Mouse (Mus musculus): ENCODE results near the gene Tmem144. TPM values are rescaled to one million over a fixed set of nuclear protein-coding genes. Genes with fewer than 3 reads are reported as not detected.

Tmem144 gene
- polyA plus RNA-seq, 1 experiment = 7.9 TPM

DNA sequence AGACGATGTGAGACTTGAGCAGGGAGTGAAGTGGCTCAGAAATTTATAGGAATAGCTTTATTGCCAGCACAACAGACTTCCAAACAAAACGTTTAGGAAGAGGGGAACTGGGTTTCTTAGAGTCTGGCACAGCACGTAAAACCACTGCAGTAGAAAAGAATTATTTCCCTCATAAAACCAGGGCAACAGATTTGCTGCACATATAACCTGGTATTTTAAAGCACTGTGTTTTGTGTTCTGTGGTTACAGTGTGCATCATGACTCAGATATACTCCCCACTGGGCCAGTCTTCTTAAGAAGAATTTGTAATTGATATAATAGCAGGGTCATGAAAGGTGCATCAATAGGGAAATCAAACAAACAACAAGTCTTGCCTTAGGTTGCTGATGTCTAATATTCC lies 62.2 kb downstream of the Tmem144 start:
- H3K27ac ChIP-seq (ENCODE audit: insufficient read depth, low read length) = no peak overlapping the region
- no peak overlapping the region for H3K4me3 ChIP-seq (ENCODE audit: insufficient read depth, low read length)
- TF ChIP-seq CTCF (IDR thresholded peaks at IDR 0.05; ENCODE audit: borderline replicate concordance, insufficient read depth, low read length) = no peak
- TF ChIP-seq POLR2A (IDR thresholded peaks at IDR 0.05; ENCODE audit: low read depth, low read length) = no peak
- no peaks in the 10 kb centered on the region for H3K4me1 ChIP-seq (ENCODE audit: control insufficient read depth, insufficient read depth, low read length)

- Histone ChIP-seq H3K4me3 (ENCODE audit: insufficient read depth, low read length) (no peak overlapping the region), H3K27ac (ENCODE audit: insufficient read depth, low read length) (no peak overlapping the region), H3K4me1 (ENCODE audit: control insufficient read depth, insufficient read depth, low read length) (no peaks in the 10 kb centered on the region)
- no peak for TF ChIP-seq POLR2A (IDR thresholded peaks at IDR 0.05; ENCODE audit: low read depth, low read length)
These were observed 63.0 kb downstream of the Tmem144 start for GRCm38 (mm10) chr3:79789554-79789953.

- no peak for TF ChIP-seq CTCF (IDR thresholded peaks at IDR 0.05; ENCODE audit: borderline replicate concordance, insufficient read depth, low read length)
- no peak for TF ChIP-seq POLR2A (IDR thresholded peaks at IDR 0.05; ENCODE audit: low read depth, low read length)
- H3K4me1 ChIP-seq (ENCODE audit: control insufficient read depth, insufficient read depth, low read length) = no peaks in the 10 kb centered on the region
These were observed 63.6 kb downstream of the Tmem144 start for GRCm38 (mm10) chr3:79788959-79789358.

GRCm38 (mm10) chr3:79784362-79784736 lies 68.2 kb downstream of the Tmem144 start:
- TF ChIP-seq CTCF (IDR thresholded peaks at IDR 0.05; ENCODE audit: borderline replicate concordance, insufficient read depth, low read length) (no peak), POLR2A (IDR thresholded peaks at IDR 0.05; ENCODE audit: low read depth, low read length) (no peak)
- no peaks in the 10 kb centered on the region for H3K4me1 ChIP-seq (ENCODE audit: control insufficient read depth, insufficient read depth, low read length)
- no peak overlapping the region for H3K27ac ChIP-seq (ENCODE audit: insufficient read depth, low read length)
- no peak overlapping the region for H3K4me3 ChIP-seq (ENCODE audit: insufficient read depth, low read length)

More at GRCm38 (mm10) chr3:79788959-79789358, 63.6 kb downstream of the Tmem144 start:
- H3K27ac ChIP-seq (ENCODE audit: insufficient read depth, low read length) = no peak overlapping the region
- no peak overlapping the region for H3K4me3 ChIP-seq (ENCODE audit: insufficient read depth, low read length)

DNA sequence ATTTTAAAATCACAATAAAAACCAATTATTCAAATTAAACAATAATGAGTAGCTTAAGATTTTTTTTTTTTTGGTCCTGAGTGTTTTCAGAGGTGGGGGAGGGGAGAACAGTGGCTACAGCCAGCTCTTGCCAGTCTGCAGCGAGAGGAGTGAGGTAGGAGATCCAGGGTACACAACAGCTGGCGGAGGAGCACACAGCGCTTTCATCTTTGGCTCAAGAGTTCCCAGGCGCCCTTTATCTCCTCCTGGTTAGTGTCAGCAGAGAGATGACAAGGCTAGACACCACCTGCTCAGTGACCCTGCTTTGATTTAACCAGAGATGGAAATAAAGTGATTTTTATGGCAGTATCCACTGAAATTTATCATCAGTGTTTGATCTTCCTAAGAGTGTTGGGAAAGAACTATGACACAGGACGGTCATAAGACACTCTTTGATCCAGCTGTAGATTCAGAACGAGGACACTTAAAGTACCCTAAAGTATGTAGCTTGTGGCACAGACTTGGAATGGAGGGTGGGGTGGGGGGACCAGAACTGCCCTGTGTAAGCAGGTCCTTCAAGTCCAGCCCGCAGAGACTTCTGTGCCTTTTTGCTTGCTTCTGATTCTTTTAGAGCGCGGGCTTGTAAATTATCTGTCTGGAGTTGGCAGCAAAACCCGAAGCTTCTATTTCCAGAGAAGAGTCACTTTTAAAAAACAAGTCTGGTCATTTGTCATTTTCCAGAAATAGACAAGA lies 68.8 kb downstream of the Tmem144 start:
- Histone ChIP-seq H3K27ac (ENCODE audit: insufficient read depth, low read length) (no peak overlapping the region), H3K4me3 (ENCODE audit: insufficient read depth, low read length) (no peak overlapping the region), H3K4me1 (ENCODE audit: control insufficient read depth, insufficient read depth, low read length) (no peaks in the 10 kb centered on the region)
- no peak for TF ChIP-seq CTCF (IDR thresholded peaks at IDR 0.05; ENCODE audit: borderline replicate concordance, insufficient read depth, low read length)
- TF ChIP-seq POLR2A (IDR thresholded peaks at IDR 0.05; ENCODE audit: low read depth, low read length) = no peak

DNA sequence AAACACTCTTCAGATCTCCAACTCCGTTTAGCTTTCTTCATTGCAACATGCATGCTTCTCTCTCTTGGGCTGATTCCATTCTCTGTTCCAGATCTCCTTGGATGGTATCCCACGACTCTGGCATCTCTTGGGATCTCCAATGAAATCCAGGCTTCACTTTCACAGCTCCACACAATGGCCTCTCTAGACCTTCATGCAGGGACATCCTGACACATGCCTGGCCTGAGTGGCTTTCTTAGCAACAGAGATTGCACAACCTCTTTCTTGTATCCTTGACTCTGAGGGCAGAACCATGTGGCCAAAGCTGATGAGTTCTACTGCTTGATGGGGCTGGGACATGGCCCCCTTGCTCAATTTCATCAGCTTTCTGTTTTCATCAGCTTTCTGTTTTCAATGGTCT lies 79.9 kb downstream of the Tmem144 start:
- no peak overlapping the region for H3K27ac ChIP-seq (ENCODE audit: insufficient read depth, low read length)
- H3K4me3 ChIP-seq (ENCODE audit: insufficient read depth, low read length) = no peak overlapping the region
- no peaks in the 10 kb centered on the region for H3K4me1 ChIP-seq (ENCODE audit: control insufficient read depth, insufficient read depth, low read length)
- TF ChIP-seq CTCF (IDR thresholded peaks at IDR 0.05; ENCODE audit: borderline replicate concordance, insufficient read depth, low read length) (no peak), POLR2A (IDR thresholded peaks at IDR 0.05; ENCODE audit: low read depth, low read length) (no peak)

Other genes starting within 250 kb of the Tmem144 start
- gene 4930579G24Rik, start 223.7 kb downstream of the Tmem144 start, polyA plus RNA-seq (2011; ENCODE audit: insufficient read length, low read depth, missing spikeins) = 14.0 and 14.3 TPM in 2 replicates
- 40.0 and 45.6 TPM in 2 replicates for gene Etfdh, start 223.3 kb downstream of the Tmem144 start, polyA plus RNA-seq (2011; ENCODE audit: insufficient read length, low read depth, missing spikeins)
- gene Rxfp1, start 114.9 kb downstream of the Tmem144 start, polyA plus RNA-seq (2011; ENCODE audit: insufficient read length, low read depth, missing spikeins) = 0.10 and 0.70 TPM in 2 replicates
- gene Fam198b, start 31.8 kb upstream of the Tmem144 start, polyA plus RNA-seq (2011; ENCODE audit: insufficient read length, low read depth, missing spikeins) = 188 and 357 TPM in 2 replicates

Data from embryonic fibroblast, embryonic 13.5 days (primary cell).